Mouse (Mus musculus): ENCODE data around the gene Ankrd65. TPM values are rescaled to one million over a fixed set of nuclear protein-coding genes. Genes with fewer than 3 reads are reported as not detected.
A peak's percentile ranks its signal among the peaks of the same experiment; 100 is the strongest.

Gene Ankrd65
- polyA plus RNA-seq, 1 experiment = 0.49 TPM

DNA sequence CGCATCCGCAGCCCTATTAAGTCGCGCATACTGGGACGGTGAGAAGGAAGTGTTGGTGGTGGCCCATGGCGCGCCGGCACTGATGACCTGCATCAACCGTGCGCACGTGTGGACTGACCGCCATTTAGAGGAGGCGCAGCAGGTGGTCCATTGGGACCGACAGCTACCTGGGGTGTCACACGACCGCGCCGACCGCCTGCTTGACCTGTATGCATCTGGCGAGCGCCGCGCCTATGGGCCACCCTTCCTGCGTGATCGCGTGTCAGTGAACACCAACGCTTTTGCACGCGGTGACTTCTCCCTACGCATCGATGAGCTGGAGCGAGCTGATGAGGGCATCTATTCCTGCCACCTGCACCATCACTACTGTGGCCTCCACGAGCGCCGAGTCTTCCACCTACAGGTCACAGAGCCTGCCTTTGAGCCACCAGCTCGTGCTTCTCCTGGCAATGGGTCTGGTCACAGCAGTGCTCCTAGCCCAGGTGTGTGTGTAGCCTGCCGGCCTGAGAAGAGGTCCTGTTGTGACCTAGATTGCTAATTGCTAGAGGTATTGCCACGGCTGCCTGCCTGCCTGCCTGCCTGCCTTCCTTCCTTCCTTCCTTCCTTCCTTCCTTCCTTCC lies 51.5 kb downstream of the Ankrd65 start:
- no peaks in the 10 kb centered on the region for H3K36me3 ChIP-seq (ENCODE audit: control insufficient read depth, insufficient read depth, low read length)
- H3K4me1 ChIP-seq (ENCODE audit: control insufficient read depth, insufficient read depth, insufficient read length) = peaks cover 16% of the 10 kb centered on the region; the same call in 1 of the 2 replicates
- H3K27me3 ChIP-seq (ENCODE audit: control insufficient read depth, insufficient read depth, low read length) = no peaks in the 10 kb centered on the region
- peak overlapping the region; percentile 53; the same call in 1 of the 2 replicates for H3K4me3 ChIP-seq (ENCODE audit: extremely low read depth, insufficient read depth, insufficient read length)
- WGBS = 56% methylated on average over 38 of the region's 38 CpGs
- H3K27ac ChIP-seq (ENCODE audit: insufficient read depth, low read length) = no peak overlapping the region
- TF ChIP-seq POLR2A (IDR thresholded peaks at IDR 0.05; ENCODE audit: low read depth, low read length) = no peak
- no peak for TF ChIP-seq CTCF (IDR thresholded peaks at IDR 0.05; ENCODE audit: extremely low read depth, insufficient read depth, insufficient read length, insufficient replicate concordance)
- DNase-seq (ENCODE audit: low read depth in 1 of 2, low spot score in 2 of 2) = no peak

- H3K4me3 ChIP-seq (ENCODE audit: extremely low read depth, insufficient read depth, insufficient read length) = no peak overlapping the region
- no peaks in the 10 kb centered on the region for H3K36me3 ChIP-seq (ENCODE audit: control insufficient read depth, insufficient read depth, low read length)
- TF ChIP-seq POLR2A (IDR thresholded peaks at IDR 0.05; ENCODE audit: low read depth, low read length) = no peak
- no peak for TF ChIP-seq CTCF (IDR thresholded peaks at IDR 0.05; ENCODE audit: extremely low read depth, insufficient read depth, insufficient read length, insufficient replicate concordance)
- no peak for DNase-seq (ENCODE audit: low read depth in 1 of 2, low spot score in 2 of 2)
- H3K27me3 ChIP-seq (ENCODE audit: control insufficient read depth, insufficient read depth, low read length) = no peaks in the 10 kb centered on the region
- 92% methylated on average over 5 of the region's 5 CpGs for WGBS
- peaks cover 21% of the 10 kb centered on the region; the same call in 1 of the 2 replicates for H3K4me1 ChIP-seq (ENCODE audit: control insufficient read depth, insufficient read depth, insufficient read length)
- H3K27ac ChIP-seq (ENCODE audit: insufficient read depth, low read length) = no peak overlapping the region
Measured at GRCm38 (mm10) chr4:155843231-155843630, 53.0 kb downstream of the Ankrd65 start.

- Histone ChIP-seq H3K4me1 (ENCODE audit: control insufficient read depth, insufficient read depth, insufficient read length) (peaks cover 16% of the 10 kb centered on the region; the same call in 1 of the 2 replicates), H3K27me3 (ENCODE audit: control insufficient read depth, insufficient read depth, low read length) (no peaks in the 10 kb centered on the region), H3K27ac (ENCODE audit: insufficient read depth, low read length) (peak within 1 kb of the TSS; percentile 61), H3K4me3 (ENCODE audit: extremely low read depth, insufficient read depth, insufficient read length) (peak within 1 kb of the TSS; percentile 75), H3K36me3 (ENCODE audit: control insufficient read depth, insufficient read depth, low read length) (no peaks in the 10 kb centered on the region)
- DNase-seq (ENCODE audit: low read depth in 1 of 2, low spot score in 2 of 2) = peak; percentile 71 to 92
- WGBS = 3% methylated on average over 64 of the region's 65 CpGs
- TF ChIP-seq CTCF (IDR thresholded peaks at IDR 0.05; ENCODE audit: extremely low read depth, insufficient read depth, insufficient read length, insufficient replicate concordance) (peak; percentile 40; the same call in 1 of the 2 replicates), POLR2A (IDR thresholded peaks at IDR 0.05; ENCODE audit: low read depth, low read length) (peak; percentile 49; the same call in 1 of the 2 replicates)
Measured at GRCm38 (mm10) chr4:155846871-155847578, 56.8 kb downstream of the Ankrd65 start, which contains the start of gene Dvl1. Gene Dvl1, plus strand, starts transcription at chr4:155847402.

- H3K4me1 ChIP-seq (ENCODE audit: control insufficient read depth, insufficient read depth, insufficient read length) = peaks cover 16% of the 10 kb centered on the region; the same call in 1 of the 2 replicates
- no peaks in the 10 kb centered on the region for H3K36me3 ChIP-seq (ENCODE audit: control insufficient read depth, insufficient read depth, low read length)
- no peak overlapping the region; the same call in 1 of the 2 replicates for H3K27ac ChIP-seq (ENCODE audit: insufficient read depth, low read length)
- 3% methylated on average over 65 of the region's 69 CpGs for WGBS
- peak overlapping the region; percentile 75 for H3K4me3 ChIP-seq (ENCODE audit: extremely low read depth, insufficient read depth, insufficient read length)
- peak in 1 of 2 experiments; percentile 37 for DNase-seq (ENCODE audit: low read depth in 1 of 2, low spot score in 2 of 2)
- TF ChIP-seq CTCF (IDR thresholded peaks at IDR 0.05; ENCODE audit: extremely low read depth, insufficient read depth, insufficient read length, insufficient replicate concordance) (no peak), POLR2A (IDR thresholded peaks at IDR 0.05; ENCODE audit: low read depth, low read length) (no peak)
- H3K27me3 ChIP-seq (ENCODE audit: control insufficient read depth, insufficient read depth, low read length) = no peaks in the 10 kb centered on the region
Measured at GRCm38 (mm10) chr4:155847591-155848352, 57.5 kb downstream of the Ankrd65 start.

GRCm38 (mm10) chr4:155848434-155849095 lies 58.3 kb downstream of the Ankrd65 start:
- Histone ChIP-seq H3K4me3 (ENCODE audit: extremely low read depth, insufficient read depth, insufficient read length) (peak overlapping the region; percentile 75; the same call in 1 of the 2 replicates), H3K36me3 (ENCODE audit: control insufficient read depth, insufficient read depth, low read length) (no peaks in the 10 kb centered on the region), H3K27me3 (ENCODE audit: control insufficient read depth, insufficient read depth, low read length) (no peaks in the 10 kb centered on the region), H3K27ac (ENCODE audit: insufficient read depth, low read length) (no peak overlapping the region), H3K4me1 (ENCODE audit: control insufficient read depth, insufficient read depth, insufficient read length) (peaks cover 16% of the 10 kb centered on the region; the same call in 1 of the 2 replicates)
- no peak for DNase-seq (ENCODE audit: low read depth in 1 of 2, low spot score in 2 of 2)
- WGBS = 79% methylated on average over 7 of the region's 7 CpGs
- TF ChIP-seq POLR2A (IDR thresholded peaks at IDR 0.05; ENCODE audit: low read depth, low read length) (no peak), CTCF (IDR thresholded peaks at IDR 0.05; ENCODE audit: extremely low read depth, insufficient read depth, insufficient read length, insufficient replicate concordance) (no peak)

Other genes with a start within 250 kb of the Ankrd65 start
- 75.3 and 90.7 TPM in 2 replicates for gene Nadk, start 228.1 kb upstream of the Ankrd65 start, polyA plus RNA-seq (2012; rRNA removed)
- gene Slc35e2, start 189.0 kb upstream of the Ankrd65 start, polyA plus RNA-seq (2012; rRNA removed) = 6.2 and 7.1 TPM in 2 replicates
- gene Cdk11b, start 165.6 kb upstream of the Ankrd65 start, polyA plus RNA-seq (2012; rRNA removed) = 25.8 and 27.8 TPM in 2 replicates
- not detected in 2 replicates for gene Gm10563, start 145.0 kb upstream of the Ankrd65 start, polyA plus RNA-seq (2012; rRNA removed)
- 57.2 and 83.5 TPM in 2 replicates for gene Mmp23, start 137.1 kb upstream of the Ankrd65 start, polyA plus RNA-seq (2012; rRNA removed)
- gene Mib2, start 121.2 kb upstream of the Ankrd65 start, polyA plus RNA-seq (2012; rRNA removed) = 56.8 and 67.4 TPM in 2 replicates
- 8.8 and 12.7 TPM in 2 replicates for gene Fndc10, start 96.1 kb upstream of the Ankrd65 start, polyA plus RNA-seq (2012; rRNA removed)
- gene Ssu72, start 85.6 kb upstream of the Ankrd65 start, polyA plus RNA-seq (2012; rRNA removed) = 82.4 and 117 TPM in 2 replicates
- 1.6 and 1.9 TPM in 2 replicates for gene Tmem240, start 55.6 kb upstream of the Ankrd65 start, polyA plus RNA-seq (2012; rRNA removed)
- 59.9 and 91.6 TPM in 2 replicates for gene Atad3a, start 29.3 kb upstream of the Ankrd65 start, polyA plus RNA-seq (2012; rRNA removed)
- 21.5 and 24.3 TPM in 2 replicates for gene Vwa1, start 15.7 kb upstream of the Ankrd65 start, polyA plus RNA-seq (2012; rRNA removed)
- gene Tmem88b, start 4.6 kb upstream of the Ankrd65 start, polyA plus RNA-seq (2012; rRNA removed) = 0.06 and 0.16 TPM in 2 replicates
- gene Mrpl20, start 12.4 kb downstream of the Ankrd65 start, polyA plus RNA-seq (2012; rRNA removed) = 23.3 and 31.4 TPM in 2 replicates
- 56.2 and 57.9 TPM in 2 replicates for gene Ccnl2, start 22.1 kb downstream of the Ankrd65 start, polyA plus RNA-seq (2012; rRNA removed)
- gene Aurkaip1, start 40.8 kb downstream of the Ankrd65 start, polyA plus RNA-seq (2012; rRNA removed) = 88.7 and 144 TPM in 2 replicates
- 73.6 and 118 TPM in 2 replicates for gene Mxra8, start 49.2 kb downstream of the Ankrd65 start, polyA plus RNA-seq (2012; rRNA removed)
- gene Dvl1, start 57.0 kb downstream of the Ankrd65 start, polyA plus RNA-seq (2012; rRNA removed) = 98.5 and 132 TPM in 2 replicates
- 0.95 and 1.2 TPM in 2 replicates for gene Tas1r3, start 72.9 kb downstream of the Ankrd65 start, polyA plus RNA-seq (2012; rRNA removed)
- 18.9 and 19.8 TPM in 2 replicates for gene Cptp, start 79.0 kb downstream of the Ankrd65 start, polyA plus RNA-seq (2012; rRNA removed)
- 31.8 and 36.3 TPM in 2 replicates for gene Ints11, start 79.1 kb downstream of the Ankrd65 start, polyA plus RNA-seq (2012; rRNA removed)
- 48.8 and 70.1 TPM in 2 replicates for gene Pusl1, start 101.3 kb downstream of the Ankrd65 start, polyA plus RNA-seq (2012; rRNA removed)
- gene Acap3, start 101.4 kb downstream of the Ankrd65 start, polyA plus RNA-seq (2012; rRNA removed) = 29.1 and 31.9 TPM in 2 replicates
- 53.6 and 113 TPM in 2 replicates for gene Ube2j2, start 153.4 kb downstream of the Ankrd65 start, polyA plus RNA-seq (2012; rRNA removed)
- gene C1qtnf12, start 171.9 kb downstream of the Ankrd65 start, polyA plus RNA-seq (2012; rRNA removed) = 21.6 and 50.1 TPM in 2 replicates
- gene B3galt6, start 202.2 kb downstream of the Ankrd65 start, polyA plus RNA-seq (2012; rRNA removed) = 4.9 and 7.6 TPM in 2 replicates
- 33.5 and 35.7 TPM in 2 replicates for gene Sdf4, start 202.4 kb downstream of the Ankrd65 start, polyA plus RNA-seq (2012; rRNA removed)
- gene Tnfrsf4, start 223.4 kb downstream of the Ankrd65 start, polyA plus RNA-seq (2012; rRNA removed) = 20.7 and 34.3 TPM in 2 replicates
- gene Tnfrsf18, start 235.7 kb downstream of the Ankrd65 start, polyA plus RNA-seq (2012; rRNA removed) = 29.9 and 38.2 TPM in 2 replicates